Mouse (Mus musculus) forebrain, embryonic 16.5 days (tissue): Measurements from ENCODE around the gene Trim38. TPM values are rescaled to one million over a fixed set of nuclear protein-coding genes. Genes with fewer than 3 reads are reported as not detected.
"Not testable (repeated sequence)": the region's sequence is repeated elsewhere in the genome, so short reads cannot be mapped to it uniquely, and the experiment has no call there.

ENCODE experiments used
- ATAC-seq: fragments of 200-750 bp; cut with Nextera tagmentation; 2 replicates; pipeline ENCODE4 v1.8.0; 2017; ENCODE audit warnings: mild to moderate bottlenecking, moderate library complexity
- H3K27ac ChIP-seq: fragments of 300-500 bp; sonication (generic); 2 replicates; pipeline ENCODE4 v1.5.1; 2014; ENCODE audit warnings: low read length, control low read depth
- H3K27me3 ChIP-seq: fragments of 300-500 bp; sonication (generic); replicated peaks from 2 replicates; pipeline ENCODE4 v1.6.1; 2014; ENCODE audit warnings: low read length; ENCODE audit not compliant: control insufficient read depth, insufficient read depth
- H3K36me3 ChIP-seq: fragments of 300-500 bp; sonication (generic); 2 replicates; pipeline ENCODE4 v1.6.1; 2014; ENCODE audit not compliant: control insufficient read depth, insufficient read depth
- H3K4me1 ChIP-seq: fragments of 300-500 bp; sonication (generic); replicated peaks from 2 replicates; pipeline ENCODE4 v1.6.1; 2014; ENCODE audit warnings: low read length; ENCODE audit not compliant: control insufficient read depth, insufficient read depth
- H3K4me2 ChIP-seq: fragments of 300-500 bp; sonication (generic); 2 replicates; pipeline ENCODE4 v1.6.1; 2014; ENCODE audit warnings: mild to moderate bottlenecking, low read length, control low read depth
- H3K4me3 ChIP-seq: fragments of 300-500 bp; sonication (generic); replicated peaks from 2 replicates; pipeline ENCODE4 v1.5.1; 2014; ENCODE audit warnings: mild to moderate bottlenecking, low read length, control low read depth
- H3K9ac ChIP-seq: fragments of 300-500 bp; sonication (generic); replicated peaks from 2 replicates; pipeline ENCODE4 v1.6.1; 2014; ENCODE audit warnings: low read depth, low read length, control low read depth
- H3K9me3 ChIP-seq: fragments of 300-500 bp; sonication (generic); 2 replicates; pipeline ENCODE4 v1.6.1; 2016; ENCODE audit warnings: low read length; ENCODE audit not compliant: control insufficient read depth
- WGBS: fragments of 180-500 bp; shearing (Covaris S2); extraction: QIAGEN DNeasy Blood & Tissue Kit; methylation state at CpG from one replicate; pipeline ENCODE4 v1.1.7; 2014; 5-methylcytosine and 5-hydroxymethylcytosine counted together
- polyA plus RNA-seq: library from polyadenylated mRNA; unstranded; fragments of >200 nt; fragmentation: Nextera tagmentation; extraction: Ambion mirVana; gene quantifications from 2 replicates; pipeline ENCODE4 v1.2.1, GENCODE M21; 2015

Gene Trim38
- not detected in 2 replicates for polyA plus RNA-seq

GRCm38 (mm10) chr13:23769613-23770012, at the start of gene Trim38:
Gene Trim38 (plus strand): TSS chr13:23769913.
- H3K4me1 ChIP-seq, H3K9ac ChIP-seq, ATAC-seq, H3K27ac ChIP-seq, H3K9me3 ChIP-seq, H3K4me2 ChIP-seq, H3K36me3 ChIP-seq, H3K4me3 ChIP-seq, H3K27me3 ChIP-seq: not testable (repeated sequence)
- WGBS = 87% methylated on average over 2 of the region's 2 CpGs

DNA sequence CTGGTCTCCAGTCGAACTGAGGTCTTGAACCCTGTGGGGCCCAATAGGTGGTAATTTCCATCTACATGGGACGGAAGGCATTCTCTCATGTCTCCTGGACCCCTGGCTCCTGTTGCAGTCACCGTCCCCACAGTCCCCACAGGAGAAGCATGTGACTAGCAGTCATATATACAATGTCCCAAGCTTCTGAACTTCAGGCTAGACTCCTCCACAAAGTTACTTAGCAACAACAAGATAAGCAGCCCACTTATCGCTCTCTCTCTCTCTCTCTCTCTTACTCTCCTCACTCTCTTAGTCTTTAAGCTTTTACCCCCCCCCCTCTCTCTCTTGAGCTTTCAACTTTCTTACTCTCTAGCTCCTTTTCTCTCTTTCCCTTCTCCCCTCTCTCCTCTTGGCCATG, 45.5 kb upstream of the Trim38 start:
- 91% methylated on average over 4 of the region's 4 CpGs for WGBS
- Histone ChIP-seq H3K9ac (no peak overlapping the region), H3K36me3 (no peaks in the 10 kb centered on the region)

GRCm38 (mm10) chr13:23725213-23725612, 44.5 kb upstream of the Trim38 start:
- H3K9me3 ChIP-seq = no peaks in the 10 kb centered on the region
- H3K27me3 ChIP-seq = no peaks in the 10 kb centered on the region
- H3K4me2 ChIP-seq = no peak overlapping the region
- H3K27ac ChIP-seq = no peak overlapping the region
- no peaks in the 10 kb centered on the region for H3K36me3 ChIP-seq
- ATAC-seq = no peak
- no peak overlapping the region for H3K9ac ChIP-seq
- WGBS = no CpG with 5 or more reads among the region's 1 CpGs
- no peaks in the 10 kb centered on the region for H3K4me1 ChIP-seq
- no peak overlapping the region for H3K4me3 ChIP-seq

More for the DNA sequence above, 45.5 kb upstream of the Trim38 start:
- Histone ChIP-seq H3K27me3 (no peaks in the 10 kb centered on the region), H3K27ac (no peak overlapping the region), H3K4me2 (no peak overlapping the region), H3K4me3 (no peak overlapping the region), H3K9me3 (no peaks in the 10 kb centered on the region), H3K4me1 (no peaks in the 10 kb centered on the region)
- no peak for ATAC-seq

GRCm38 (mm10) chr13:23728472-23729191, 41.1 kb upstream of the Trim38 start:
- no peaks in the 10 kb centered on the region for H3K4me1 ChIP-seq
- H3K4me2 ChIP-seq = no peak overlapping the region
- ATAC-seq = no peak
- H3K27ac ChIP-seq = no peak overlapping the region
- 91% methylated on average over 18 of the region's 18 CpGs for WGBS
- no peaks in the 10 kb centered on the region for H3K36me3 ChIP-seq
- no peak overlapping the region for H3K4me3 ChIP-seq
- no peaks in the 10 kb centered on the region for H3K9me3 ChIP-seq
- no peaks in the 10 kb centered on the region for H3K27me3 ChIP-seq
- no peak overlapping the region for H3K9ac ChIP-seq

- ATAC-seq = no peak
- Histone ChIP-seq H3K9ac (no peak overlapping the region), H3K4me3 (no peak overlapping the region), H3K4me1 (no peaks in the 10 kb centered on the region), H3K9me3 (no peaks in the 10 kb centered on the region), H3K27ac (no peak overlapping the region), H3K36me3 (no peaks in the 10 kb centered on the region), H3K27me3 (no peaks in the 10 kb centered on the region), H3K4me2 (no peak overlapping the region)
- 90% methylated on average over 9 of the region's 9 CpGs for WGBS
These were observed 40.6 kb upstream of the Trim38 start for GRCm38 (mm10) chr13:23729192-23729525.

DNA sequence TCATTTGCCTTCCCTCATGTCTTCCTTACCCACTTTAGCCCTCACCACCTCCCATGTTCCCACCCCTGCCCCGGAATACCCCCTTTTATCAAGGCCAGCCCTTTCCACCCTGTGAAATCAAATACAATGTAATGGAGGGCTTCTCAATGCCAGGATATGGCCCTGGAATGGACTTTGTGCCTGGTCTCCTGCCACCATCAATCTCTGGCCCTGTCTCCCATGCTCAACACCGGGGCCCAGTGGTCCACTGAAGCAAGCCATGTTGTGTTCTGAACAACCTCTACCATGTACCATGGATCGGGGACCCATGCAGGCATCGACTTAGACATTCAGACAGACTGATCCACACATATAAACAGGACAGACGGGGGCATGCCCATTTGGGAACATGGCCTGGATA, 40.0 kb upstream of the Trim38 start:
- no peaks in the 10 kb centered on the region for H3K36me3 ChIP-seq
- H3K4me2 ChIP-seq = no peak overlapping the region
- H3K4me1 ChIP-seq = no peaks in the 10 kb centered on the region
- H3K4me3 ChIP-seq = no peak overlapping the region
- no peak overlapping the region for H3K27ac ChIP-seq
- H3K9ac ChIP-seq = no peak overlapping the region
- ATAC-seq = no peak
- no peaks in the 10 kb centered on the region for H3K9me3 ChIP-seq
- WGBS = 93% methylated on average over 5 of the region's 5 CpGs
- no peaks in the 10 kb centered on the region for H3K27me3 ChIP-seq

DNA sequence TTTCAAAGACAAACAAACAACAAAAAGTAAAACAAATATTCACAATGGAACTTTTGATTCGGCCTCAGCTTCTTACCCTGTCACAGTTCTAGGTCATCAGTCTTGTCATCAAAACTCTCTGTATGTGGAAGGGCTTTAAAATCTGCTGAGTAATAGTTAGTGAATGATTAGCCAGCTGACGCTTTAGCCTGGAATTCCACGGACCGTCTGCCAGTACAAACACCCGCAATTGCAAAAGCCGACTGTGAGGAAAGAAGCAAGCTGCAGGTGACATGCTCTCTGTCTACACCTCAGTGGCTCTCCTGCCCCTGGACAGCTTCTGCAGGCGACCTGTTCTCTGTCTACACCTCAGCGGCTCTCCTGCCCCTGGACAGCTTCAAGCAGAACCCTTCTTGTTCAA, 39.2 kb upstream of the Trim38 start:
- Histone ChIP-seq H3K27ac (no peak overlapping the region), H3K27me3 (no peaks in the 10 kb centered on the region), H3K4me2 (no peak overlapping the region), H3K4me1 (no peaks in the 10 kb centered on the region), H3K36me3 (no peaks in the 10 kb centered on the region), H3K4me3 (no peak overlapping the region), H3K9ac (no peak overlapping the region), H3K9me3 (no peaks in the 10 kb centered on the region)
- ATAC-seq = no peak
- 55% methylated on average over 8 of the region's 8 CpGs for WGBS

DNA sequence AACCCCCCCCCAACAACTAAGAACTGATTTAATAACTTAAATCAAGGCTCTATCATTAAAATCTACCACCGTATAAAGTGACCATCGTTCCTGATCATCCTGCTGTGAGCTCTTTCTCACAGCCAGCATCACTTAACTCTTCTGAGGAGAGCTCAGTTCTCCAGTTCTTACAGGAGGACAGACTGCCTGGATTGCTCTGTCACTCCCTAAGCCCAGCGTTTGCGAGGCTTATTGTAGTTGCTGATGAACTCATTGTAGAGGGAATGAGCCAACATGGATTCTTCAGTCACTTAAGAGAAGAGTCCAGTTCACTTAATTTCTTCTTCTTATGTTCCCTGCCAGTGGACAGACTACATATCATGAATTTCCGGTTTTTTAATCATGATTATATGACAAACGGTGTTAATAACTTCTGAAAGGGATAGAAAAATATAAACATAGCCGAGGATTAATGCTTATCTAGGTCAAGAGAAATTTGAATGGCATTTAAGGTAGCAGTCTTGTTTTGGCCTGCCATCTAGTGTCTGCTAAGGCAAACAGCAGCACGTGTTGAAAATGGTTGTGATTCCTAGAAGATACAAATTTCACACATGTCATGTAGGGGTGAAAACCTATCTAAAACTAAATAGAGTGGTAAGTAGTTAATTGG, 37.4 kb upstream of the Trim38 start:
- H3K27me3 ChIP-seq = no peaks in the 10 kb centered on the region
- 25% methylated on average over 8 of the region's 8 CpGs for WGBS
- no peak overlapping the region for H3K4me3 ChIP-seq
- no peak overlapping the region for H3K9ac ChIP-seq
- H3K9me3 ChIP-seq = no peaks in the 10 kb centered on the region
- no peaks in the 10 kb centered on the region for H3K4me1 ChIP-seq
- H3K36me3 ChIP-seq = no peaks in the 10 kb centered on the region
- no peak overlapping the region for H3K27ac ChIP-seq
- no peak overlapping the region for H3K4me2 ChIP-seq
- ATAC-seq = peak; percentile 62

DNA sequence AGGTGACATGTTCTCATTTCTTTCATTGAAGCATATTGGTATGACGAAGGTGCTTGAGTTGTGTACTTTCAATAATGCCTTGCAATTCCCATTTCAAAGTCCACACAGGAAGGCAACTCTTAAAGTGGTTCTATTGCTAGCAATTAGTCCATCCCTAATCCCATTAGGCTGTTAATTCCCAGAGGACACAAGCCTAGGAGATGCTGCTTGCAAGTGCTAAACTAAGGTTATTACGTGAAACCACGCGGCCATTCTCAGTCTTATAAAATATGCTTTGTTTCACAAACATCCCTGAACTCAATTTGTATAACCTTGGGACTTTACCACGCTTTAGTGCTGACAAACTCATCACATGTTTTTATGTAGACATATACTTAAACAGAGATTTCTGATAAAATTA, 32.6 kb upstream of the Trim38 start:
- peaks cover 16% of the 10 kb centered on the region for H3K4me1 ChIP-seq
- no peak overlapping the region for H3K9ac ChIP-seq
- H3K4me2 ChIP-seq = no peak overlapping the region
- H3K36me3 ChIP-seq = no peaks in the 10 kb centered on the region
- no peaks in the 10 kb centered on the region for H3K27me3 ChIP-seq
- H3K27ac ChIP-seq = no peak overlapping the region
- no peak overlapping the region for H3K4me3 ChIP-seq
- no peaks in the 10 kb centered on the region for H3K9me3 ChIP-seq
- ATAC-seq = no peak
- WGBS = 82% methylated on average over 5 of the region's 5 CpGs
